ENCODE assay signal across 19 mouse cellular contexts in the genomic region with DNA sequence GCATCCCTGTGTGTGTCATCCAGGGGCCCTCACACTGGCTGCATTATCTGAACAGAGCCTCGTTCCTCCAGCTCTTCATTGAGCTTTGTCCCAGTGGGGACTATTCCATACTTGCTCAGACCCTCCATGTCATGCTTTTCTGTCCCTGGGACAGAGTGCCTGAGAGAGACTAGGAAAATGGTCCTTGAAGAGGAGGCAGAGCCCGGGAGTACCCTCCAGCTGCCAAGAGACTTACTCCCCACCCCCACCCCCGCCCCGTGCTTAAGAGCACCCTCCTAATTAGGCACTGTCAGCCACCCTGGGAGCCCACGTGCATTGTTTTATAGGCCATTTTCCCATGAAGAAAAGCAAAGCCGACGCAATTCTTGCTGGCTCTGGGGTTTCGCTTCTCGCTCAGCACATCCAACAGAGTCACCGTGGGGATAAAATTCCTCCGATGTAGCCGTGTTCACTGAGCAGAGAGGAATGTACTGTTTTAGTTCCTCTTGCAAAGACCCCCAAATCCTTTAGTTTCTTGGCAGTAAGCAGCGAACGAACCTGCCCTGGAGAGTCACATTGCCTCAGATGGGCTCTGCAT.
A peak's percentile ranks its signal among the peaks of the same experiment; 100 is the strongest.
DNase-seq lines count a peak whose midpoint lies in the region; ATAC-seq lines count a peak whose summit lies in the region.
"Had no signal": no experiment of that assay in that cellular context is flagged by ENCODE, and none has a peak within 500 bp of the region (broad histone marks: within the 10 kb centered on the region; RNA-seq: fewer than 3 reads in every experiment).

No protein-coding gene starts in this region.

- peak overlapping the region; percentile 53 for H3K4me3 ChIP-seq in megakaryocyte, embryonic 14.5 days (replicated peaks)
- no peak overlapping the region for H3K4me3 ChIP-seq in forebrain, embryonic 13.5 days
- no peak overlapping the region for H3K4me3 ChIP-seq in midbrain, embryonic 11.5 days (ENCODE audit: low read depth, low read length)
- H3K4me3 ChIP-seq: erythroblast, embryonic 14.5 days; heart, adult 2 months; layer of hippocampus, adult 2 months; left cerebral cortex, adult 2 months; myocyte had no signal

- peak; percentile 81 for DNase-seq in midbrain, embryonic 11.5 days (ENCODE audit: low spot score, missing footprints)
- peak; percentile 51 for DNase-seq in retina, embryonic 14.5 days (ENCODE audit: low spot score)
- no peak for DNase-seq in frontal cortex, postnatal 14 days (ENCODE audit: low spot score in 2 of 2)
- DNase-seq in testis, postnatal 14 days (ENCODE audit: low spot score) = no peak
- DNase-seq in thymus, postnatal 36 days = no peak
- DNase-seq: cerebellum, adult 18-20 months; embryo, embryonic 11 days; heart, adult 2 months; lung, embryonic 14.5 days; right cerebral cortex, postnatal 4 days; thymus, adult 2 months had no signal

- H3K36me3 ChIP-seq in megakaryocyte, embryonic 14.5 days (replicated peaks; ENCODE audit: low read length) = no peaks in the 10 kb centered on the region
- no peaks in the 10 kb centered on the region; the same call in 1 of the 2 replicates for H3K36me3 ChIP-seq in forebrain, embryonic 13.5 days (ENCODE audit: poor library complexity, severe bottlenecking)
- no peaks in the 10 kb centered on the region for H3K36me3 ChIP-seq in midbrain, embryonic 11.5 days (ENCODE audit: control insufficient read depth, insufficient read depth, low read length)

- H3K27ac ChIP-seq in forebrain, embryonic 13.5 days = peak overlapping the region; percentile 69; the same call in 1 of the 2 replicates
- H3K27ac ChIP-seq in midbrain, embryonic 11.5 days (ENCODE audit: low read depth, low read length) = no peak overlapping the region
- H3K27ac ChIP-seq: heart, adult 2 months; layer of hippocampus, adult 2 months; left cerebral cortex, adult 2 months had no signal

- peak overlapping the region; percentile 37 for H3K9ac ChIP-seq in forebrain, embryonic 13.5 days
- H3K9ac ChIP-seq in midbrain, embryonic 11.5 days (ENCODE audit: low read length) = no peak overlapping the region
- H3K9ac ChIP-seq: lung, embryonic 14.5 days had no signal

- ATAC-seq in megakaryocyte, adult 5-6 weeks (ENCODE audit: poor library complexity, severe bottlenecking) = no peak
- ATAC-seq in forebrain, embryonic 13.5 days = peak; percentile 67
- ATAC-seq in midbrain, embryonic 11.5 days (ENCODE audit: low FRiP score) = no peak
- ATAC-seq: inflammation-experienced regulatory T-cells, adult 6 months had no signal

- 4% methylated on average over 14 of the region's 14 CpGs for WGBS in forebrain, embryonic 13.5 days
- WGBS in midbrain, embryonic 11.5 days = 44% methylated on average over 14 of the region's 14 CpGs

- peaks cover 68% of the 10 kb centered on the region for H3K9me3 ChIP-seq in megakaryocyte, embryonic 14.5 days
- H3K9me3 ChIP-seq in forebrain, embryonic 13.5 days (replicated peaks) = no peaks in the 10 kb centered on the region
- H3K9me3 ChIP-seq in midbrain, embryonic 11.5 days (ENCODE audit: control insufficient read depth, low read length) = no peaks in the 10 kb centered on the region

- no peaks in the 10 kb centered on the region for H3K27me3 ChIP-seq in megakaryocyte, embryonic 14.5 days (replicated peaks)
- H3K27me3 ChIP-seq in forebrain, embryonic 13.5 days = no peaks in the 10 kb centered on the region
- no peaks in the 10 kb centered on the region for H3K27me3 ChIP-seq in midbrain, embryonic 11.5 days (ENCODE audit: control insufficient read depth, insufficient read depth, low read length)

- no peaks in the 10 kb centered on the region for H3K4me1 ChIP-seq in megakaryocyte, embryonic 14.5 days
- peaks cover 58% of the 10 kb centered on the region for H3K4me1 ChIP-seq in forebrain, embryonic 13.5 days
- peaks cover 24% of the 10 kb centered on the region for H3K4me1 ChIP-seq in midbrain, embryonic 11.5 days (ENCODE audit: control insufficient read depth, insufficient read depth, low read length)

- H3K4me2 ChIP-seq in forebrain, embryonic 13.5 days = peak overlapping the region; percentile 42
- H3K4me2 ChIP-seq in midbrain, embryonic 11.5 days = no peak overlapping the region
- H3K4me2 ChIP-seq: lung, embryonic 14.5 days had no signal

Comparison
In these comparisons a context has a peak if more than half of its experiments do, and no peak if none do; other contexts are left out.
1. DNase-seq: peak in midbrain, embryonic 11.5 days (single experiment) and retina, embryonic 14.5 days (single experiment); none in frontal cortex, postnatal 14 days (0 of 2), testis, postnatal 14 days (single experiment) and thymus, postnatal 36 days (0 of 2).